Mouse (Mus musculus): ENCODE measurements around the gene Glrx3.

GRCm38 (mm10) chr7:137438179-137438550 is 751 bp downstream of the Glrx3 start:
- TF ChIP-seq GATA1 (IDR thresholded peaks at IDR 0.05; ENCODE audit: low read length), result no peak
- TF ChIP-seq TAL1 (IDR thresholded peaks at IDR 0.05; ENCODE audit: low read length), result no peak

Measured in erythroblast, embryonic 14.5 days (primary cell).